Mouse (Mus musculus): ENCODE measurements around the gene Gm9945. TPM values are rescaled to one million over a fixed set of nuclear protein-coding genes. Genes with fewer than 3 reads are reported as not detected.

The Gm9945 gene
- polyA plus RNA-seq, 1 experiment from 2014 or later = not detected

GRCm38 (mm10) chr11:53466231-53466971 lies 13.6 kb upstream of the Gm9945 start:
- peak; percentile 39; the same call in 1 of the 2 replicates for ATAC-seq (ENCODE audit: low FRiP score)
- Histone ChIP-seq H3K4me3 (replicated peaks) (peak overlapping the region; percentile 30), H3K9me3 (no peaks in the 10 kb centered on the region), H3K9ac (peak overlapping the region; percentile 47; the same call in 1 of the 2 replicates), H3K36me3 (replicated peaks) (no peaks in the 10 kb centered on the region), H3K27ac (no peak overlapping the region), H3K4me1 (peaks cover 40% of the 10 kb centered on the region), H3K27me3 (peaks cover 86% of the 10 kb centered on the region), H3K4me2 (peak overlapping the region; percentile 49)
- WGBS = 6% methylated on average over 40 of the region's 40 CpGs

- H3K4me2 ChIP-seq = peak overlapping the region; percentile 57
- H3K9ac ChIP-seq = no peak overlapping the region
- peaks cover 30% of the 10 kb centered on the region for H3K4me1 ChIP-seq
- no peaks in the 10 kb centered on the region for H3K36me3 ChIP-seq (replicated peaks)
- H3K4me3 ChIP-seq (replicated peaks) = no peak overlapping the region
- no peak overlapping the region for H3K27ac ChIP-seq
- no peaks in the 10 kb centered on the region for H3K9me3 ChIP-seq
- WGBS = 31% methylated on average over 16 of the region's 16 CpGs
- H3K27me3 ChIP-seq = peaks cover 75% of the 10 kb centered on the region
- no peak for ATAC-seq (ENCODE audit: low FRiP score)
These were observed 10.5 kb upstream of the Gm9945 start for GRCm38 (mm10) chr11:53469294-53469967.

GRCm38 (mm10) chr11:53469968-53470695 lies 9.8 kb upstream of the Gm9945 start, which contains the start of gene Gm9837:
Gene Gm9837 (minus strand): TSS chr11:53470479.
- Histone ChIP-seq H3K4me3 (replicated peaks) (peak within 1 kb of the TSS; percentile 25), H3K9ac (peak within 1 kb of the TSS; percentile 41), H3K4me1 (peaks cover 30% of the 10 kb centered on the region), H3K4me2 (peak within 1 kb of the TSS; percentile 57), H3K36me3 (replicated peaks) (no peaks in the 10 kb centered on the region), H3K9me3 (no peaks in the 10 kb centered on the region), H3K27me3 (peaks cover 68% of the 10 kb centered on the region), H3K27ac (peak within 1 kb of the TSS; percentile 31; the same call in 1 of the 2 replicates)
- WGBS = 1% methylated on average over 29 of the region's 29 CpGs
- peak; percentile 81 for ATAC-seq (ENCODE audit: low FRiP score)

- peaks cover 35% of the 10 kb centered on the region for H3K4me1 ChIP-seq
- peaks cover 47% of the 10 kb centered on the region for H3K27me3 ChIP-seq
- H3K4me3 ChIP-seq (replicated peaks) = no peak overlapping the region
- no peaks in the 10 kb centered on the region for H3K9me3 ChIP-seq
- no peak for ATAC-seq (ENCODE audit: low FRiP score)
- WGBS = 87% methylated on average over 3 of the region's 3 CpGs
- no peaks in the 10 kb centered on the region for H3K36me3 ChIP-seq (replicated peaks)
- H3K9ac ChIP-seq = no peak overlapping the region
- H3K4me2 ChIP-seq = no peak overlapping the region
- H3K27ac ChIP-seq = no peak overlapping the region
These were observed 7.3 kb upstream of the Gm9945 start for GRCm38 (mm10) chr11:53472709-53473108.

- WGBS = 17% methylated on average over 8 of the region's 8 CpGs
- H3K4me2 ChIP-seq = peak overlapping the region; percentile 32
- H3K4me3 ChIP-seq (replicated peaks) = no peak overlapping the region
- no peak overlapping the region for H3K9ac ChIP-seq
- peak overlapping the region; percentile 79 for H3K27ac ChIP-seq
- peaks cover 40% of the 10 kb centered on the region for H3K4me1 ChIP-seq
- 0 out of 2 replicates have a peak, but pooled peaks have one; percentile 27 for ATAC-seq (ENCODE audit: low FRiP score)
- H3K27me3 ChIP-seq = peaks cover 61% of the 10 kb centered on the region
- H3K9me3 ChIP-seq = 0 out of 2 replicates have a peak, but pooled peaks cover 4% of the 10 kb centered on the region
- H3K36me3 ChIP-seq (replicated peaks) = no peaks in the 10 kb centered on the region
These were observed 4.3 kb upstream of the Gm9945 start for GRCm38 (mm10) chr11:53475620-53476019.

- Histone ChIP-seq H3K36me3 (replicated peaks) (no peaks in the 10 kb centered on the region), H3K9ac (no peak overlapping the region), H3K27ac (no peak overlapping the region), H3K27me3 (peaks cover 65% of the 10 kb centered on the region), H3K4me2 (no peak overlapping the region), H3K4me1 (peaks cover 33% of the 10 kb centered on the region), H3K4me3 (replicated peaks) (0 out of 2 replicates have a peak overlapping the region, but pooled peaks have one; percentile 48), H3K9me3 (0 out of 2 replicates have a peak, but pooled peaks cover 4% of the 10 kb centered on the region)
- ATAC-seq (ENCODE audit: low FRiP score) = no peak
- WGBS = 55% methylated on average over 7 of the region's 7 CpGs
These were observed 2.1 kb upstream of the Gm9945 start for GRCm38 (mm10) chr11:53477833-53478232.

GRCm38 (mm10) chr11:53478383-53479170 lies 1.4 kb upstream of the Gm9945 start:
- no peak overlapping the region for H3K27ac ChIP-seq
- 4% methylated on average over 74 of the region's 79 CpGs for WGBS
- no peaks in the 10 kb centered on the region for H3K36me3 ChIP-seq (replicated peaks)
- H3K4me3 ChIP-seq (replicated peaks) = peak overlapping the region; percentile 48
- peaks cover 33% of the 10 kb centered on the region for H3K4me1 ChIP-seq
- ATAC-seq (ENCODE audit: low FRiP score) = no peak
- H3K9me3 ChIP-seq = 0 out of 2 replicates have a peak, but pooled peaks cover 4% of the 10 kb centered on the region
- H3K9ac ChIP-seq = peak overlapping the region; percentile 48; the same call in 1 of the 2 replicates
- H3K27me3 ChIP-seq = peaks cover 66% of the 10 kb centered on the region
- peak overlapping the region; percentile 72 for H3K4me2 ChIP-seq

GRCm38 (mm10) chr11:53479171-53479782 lies 689 bp upstream of the Gm9945 start:
- 0 out of 2 replicates have a peak, but pooled peaks cover 4% of the 10 kb centered on the region for H3K9me3 ChIP-seq
- H3K27ac ChIP-seq = peak overlapping the region; percentile 46; the same call in 1 of the 2 replicates
- H3K4me3 ChIP-seq (replicated peaks) = peak overlapping the region; percentile 48
- H3K36me3 ChIP-seq (replicated peaks) = no peaks in the 10 kb centered on the region
- H3K27me3 ChIP-seq = peaks cover 62% of the 10 kb centered on the region
- peak overlapping the region; percentile 48 for H3K9ac ChIP-seq
- 0 out of 2 replicates have a peak, but pooled peaks have one; percentile 39 for ATAC-seq (ENCODE audit: low FRiP score)
- H3K4me2 ChIP-seq = peak overlapping the region; percentile 72
- 1% methylated on average over 62 of the region's 62 CpGs for WGBS
- H3K4me1 ChIP-seq = peaks cover 33% of the 10 kb centered on the region

- 78% methylated on average over 4 of the region's 4 CpGs for WGBS
- H3K4me2 ChIP-seq = no peak overlapping the region
- no peak overlapping the region for H3K9ac ChIP-seq
- peaks cover 65% of the 10 kb centered on the region for H3K27me3 ChIP-seq
- 0 out of 2 replicates have a peak, but pooled peaks cover 4% of the 10 kb centered on the region for H3K9me3 ChIP-seq
- H3K27ac ChIP-seq = no peak overlapping the region
- H3K36me3 ChIP-seq (replicated peaks) = no peaks in the 10 kb centered on the region
- H3K4me3 ChIP-seq (replicated peaks) = no peak overlapping the region
- peaks cover 23% of the 10 kb centered on the region for H3K4me1 ChIP-seq
- no peak for ATAC-seq (ENCODE audit: low FRiP score)
These were observed 1.2 kb downstream of the Gm9945 start for GRCm38 (mm10) chr11:53481088-53481730.

GRCm38 (mm10) chr11:53483159-53483891 lies 3.4 kb downstream of the Gm9945 start:
- Histone ChIP-seq H3K4me2 (no peak overlapping the region), H3K4me3 (replicated peaks) (no peak overlapping the region), H3K9me3 (0 out of 2 replicates have a peak, but pooled peaks cover 4% of the 10 kb centered on the region), H3K27me3 (peaks cover 75% of the 10 kb centered on the region), H3K36me3 (replicated peaks) (no peaks in the 10 kb centered on the region), H3K4me1 (peaks cover 24% of the 10 kb centered on the region), H3K27ac (no peak overlapping the region), H3K9ac (no peak overlapping the region)
- WGBS = 83% methylated on average over 9 of the region's 9 CpGs
- ATAC-seq (ENCODE audit: low FRiP score) = no peak
